Mouse (Mus musculus): ENCODE data around the gene Fmnl1. TPM values are rescaled to one million over a fixed set of nuclear protein-coding genes. Genes with fewer than 3 reads are reported as not detected.

Fmnl1 gene
- polyA plus RNA-seq, 1 experiment, result not detected

DNA sequence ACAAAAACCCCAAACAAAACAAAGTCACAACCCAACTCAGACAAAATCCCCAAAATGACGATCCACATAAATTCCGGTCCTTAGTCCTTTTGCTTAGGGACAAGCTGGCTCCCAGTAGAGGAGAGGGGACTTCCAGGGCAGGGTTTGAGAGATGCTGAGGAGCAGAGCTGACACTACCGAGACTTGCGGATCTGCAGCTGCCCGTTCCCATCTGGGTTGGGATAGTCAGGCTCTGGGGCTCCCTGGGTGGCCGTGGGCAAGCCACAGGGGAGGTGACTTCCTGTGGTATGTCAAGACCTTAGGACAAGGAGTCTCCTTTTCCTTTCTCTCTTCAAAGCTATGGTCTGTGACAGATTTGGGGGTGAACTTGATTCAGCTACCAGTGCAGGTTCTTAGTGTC is 65.5 kb downstream of the Fmnl1 start:
- Histone ChIP-seq H3K4me3 (ENCODE audit: insufficient read depth, low read depth, low read length) (no peak overlapping the region), H3K4me1 (ENCODE audit: control insufficient read depth, insufficient read depth, low read length) (peaks cover 9% of the 10 kb centered on the region), H3K27ac (ENCODE audit: insufficient read depth, low read depth, low read length) (no peak overlapping the region)
- no peak for TF ChIP-seq CTCF (IDR thresholded peaks at IDR 0.05; ENCODE audit: insufficient read depth, low read depth, low read length)
- TF ChIP-seq POLR2A (IDR thresholded peaks at IDR 0.05; ENCODE audit: insufficient read depth, low read depth, low read length), result no peak
- 88% methylated on average over 6 of the region's 6 CpGs for WGBS

DNA sequence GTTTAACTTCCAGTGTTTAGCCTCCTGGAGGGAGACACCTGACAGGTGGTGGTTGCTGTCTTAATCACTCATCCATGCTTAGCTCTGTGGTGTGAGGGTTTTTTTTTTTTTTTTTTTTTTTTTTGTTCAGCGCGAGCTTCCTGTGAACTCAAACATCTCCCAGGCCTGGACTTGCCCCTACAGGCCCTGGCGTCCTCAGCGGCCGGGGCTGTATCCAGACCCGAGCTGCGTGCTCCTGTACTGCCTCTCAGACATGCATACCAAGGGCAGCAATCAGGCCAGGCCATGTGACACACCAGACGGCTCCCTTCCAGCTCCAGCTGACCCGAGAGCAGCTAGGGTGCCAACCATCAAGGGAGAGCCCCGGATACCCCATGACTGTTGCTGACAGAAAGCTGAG is 66.0 kb downstream of the Fmnl1 start:
- no peak for TF ChIP-seq POLR2A (IDR thresholded peaks at IDR 0.05; ENCODE audit: insufficient read depth, low read depth, low read length)
- TF ChIP-seq CTCF (IDR thresholded peaks at IDR 0.05; ENCODE audit: insufficient read depth, low read depth, low read length), result no peak
- Histone ChIP-seq H3K4me1 (ENCODE audit: control insufficient read depth, insufficient read depth, low read length) (peaks cover 9% of the 10 kb centered on the region), H3K27ac (ENCODE audit: insufficient read depth, low read depth, low read length) (no peak overlapping the region), H3K4me3 (ENCODE audit: insufficient read depth, low read depth, low read length) (no peak overlapping the region)
- WGBS, result 89% methylated on average over 10 of the region's 10 CpGs

GRCm38 (mm10) chr11:103237757-103238156 is 66.8 kb downstream of the Fmnl1 start:
- Histone ChIP-seq H3K4me1 (ENCODE audit: control insufficient read depth, insufficient read depth, low read length) (peaks cover 13% of the 10 kb centered on the region), H3K27ac (ENCODE audit: insufficient read depth, low read depth, low read length) (no peak overlapping the region), H3K4me3 (ENCODE audit: insufficient read depth, low read depth, low read length) (no peak overlapping the region)
- WGBS, result 82% methylated on average over 9 of the region's 9 CpGs
- TF ChIP-seq CTCF (IDR thresholded peaks at IDR 0.05; ENCODE audit: insufficient read depth, low read depth, low read length), result no peak

- H3K4me1 ChIP-seq (ENCODE audit: control insufficient read depth, insufficient read depth, low read length), result peaks cover 11% of the 10 kb centered on the region
- TF ChIP-seq CTCF (IDR thresholded peaks at IDR 0.05; ENCODE audit: insufficient read depth, low read depth, low read length), result no peak
- TF ChIP-seq POLR2A (IDR thresholded peaks at IDR 0.05; ENCODE audit: insufficient read depth, low read depth, low read length), result no peak
- no peak overlapping the region for H3K27ac ChIP-seq (ENCODE audit: insufficient read depth, low read depth, low read length)
- WGBS, result 55% methylated on average over 7 of the region's 7 CpGs
- no peak overlapping the region for H3K4me3 ChIP-seq (ENCODE audit: insufficient read depth, low read depth, low read length)
These were observed 69.8 kb downstream of the Fmnl1 start for GRCm38 (mm10) chr11:103240740-103241139.

DNA sequence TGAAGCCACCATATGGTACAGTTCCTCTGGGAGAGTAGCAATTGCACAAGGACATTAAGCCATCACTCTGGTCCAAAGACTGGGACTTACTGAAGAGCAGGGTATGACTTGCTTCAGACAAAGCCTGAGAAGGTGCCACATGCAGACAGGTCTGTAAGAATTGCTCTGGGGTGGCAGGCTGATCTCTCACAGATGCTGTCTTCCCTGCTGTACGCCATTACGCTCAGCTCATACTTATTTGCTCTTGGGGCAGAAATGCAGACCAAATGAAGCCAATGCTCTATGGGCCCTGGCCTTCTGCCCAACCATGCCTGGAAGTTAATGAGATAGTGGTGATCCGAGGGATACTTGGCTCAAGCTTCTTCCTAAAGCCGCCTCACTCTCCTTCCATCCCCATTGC is 73.9 kb downstream of the Fmnl1 start:
- TF ChIP-seq POLR2A (IDR thresholded peaks at IDR 0.05; ENCODE audit: insufficient read depth, low read depth, low read length), result no peak
- TF ChIP-seq CTCF (IDR thresholded peaks at IDR 0.05; ENCODE audit: insufficient read depth, low read depth, low read length), result no peak
- Histone ChIP-seq H3K4me1 (ENCODE audit: control insufficient read depth, insufficient read depth, low read length) (peaks cover 30% of the 10 kb centered on the region), H3K27ac (ENCODE audit: insufficient read depth, low read depth, low read length) (no peak overlapping the region), H3K4me3 (ENCODE audit: insufficient read depth, low read depth, low read length) (no peak overlapping the region)
- 72% methylated on average over 4 of the region's 4 CpGs for WGBS

DNA sequence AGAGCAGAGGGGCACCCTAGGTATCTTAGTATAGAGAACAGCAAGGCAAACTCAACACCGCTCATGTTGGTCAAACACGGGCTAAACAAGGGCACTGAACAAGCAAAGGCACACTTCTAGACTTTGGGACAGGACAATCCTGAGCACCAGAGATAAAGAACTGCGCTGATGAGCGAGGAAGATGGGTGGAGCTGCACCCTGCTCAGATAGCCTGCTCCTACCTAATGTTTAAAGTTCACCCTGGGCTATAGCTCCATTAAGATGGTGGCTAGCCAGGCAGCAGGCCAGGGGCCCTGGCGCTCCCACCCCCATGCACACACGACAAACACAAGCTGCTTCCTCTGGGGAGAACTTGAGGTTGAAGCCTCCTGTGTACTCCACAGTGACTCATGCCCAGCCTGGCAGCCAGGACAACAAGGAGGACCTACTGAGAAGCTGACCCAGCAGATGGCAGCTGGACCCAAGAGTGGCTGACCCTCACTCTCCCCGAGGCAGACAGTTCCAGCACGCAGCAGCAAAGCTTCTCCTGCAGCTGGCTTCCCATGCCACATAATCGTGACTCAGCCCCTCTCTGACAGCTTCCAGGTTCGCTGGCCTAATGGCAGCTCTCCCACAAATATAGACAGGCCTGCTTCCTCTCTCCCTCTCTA is 75.3 kb downstream of the Fmnl1 start:
- Histone ChIP-seq H3K4me3 (ENCODE audit: insufficient read depth, low read depth, low read length) (no peak overlapping the region), H3K27ac (ENCODE audit: insufficient read depth, low read depth, low read length) (peak overlapping the region; percentile 30; the same call in 1 of the 2 replicates), H3K4me1 (ENCODE audit: control insufficient read depth, insufficient read depth, low read length) (peaks cover 28% of the 10 kb centered on the region)
- TF ChIP-seq CTCF (IDR thresholded peaks at IDR 0.05; ENCODE audit: insufficient read depth, low read depth, low read length) (no peak), POLR2A (IDR thresholded peaks at IDR 0.05; ENCODE audit: insufficient read depth, low read depth, low read length) (no peak)
- WGBS, result 54% methylated on average over 10 of the region's 10 CpGs

GRCm38 (mm10) chr11:103246731-103247290 is 75.9 kb downstream of the Fmnl1 start:
- peaks cover 28% of the 10 kb centered on the region for H3K4me1 ChIP-seq (ENCODE audit: control insufficient read depth, insufficient read depth, low read length)
- 43% methylated on average over 4 of the region's 4 CpGs for WGBS
- no peak for TF ChIP-seq CTCF (IDR thresholded peaks at IDR 0.05; ENCODE audit: insufficient read depth, low read depth, low read length)
- H3K4me3 ChIP-seq (ENCODE audit: insufficient read depth, low read depth, low read length), result no peak overlapping the region
- peak overlapping the region; percentile 30 for H3K27ac ChIP-seq (ENCODE audit: insufficient read depth, low read depth, low read length)

DNA sequence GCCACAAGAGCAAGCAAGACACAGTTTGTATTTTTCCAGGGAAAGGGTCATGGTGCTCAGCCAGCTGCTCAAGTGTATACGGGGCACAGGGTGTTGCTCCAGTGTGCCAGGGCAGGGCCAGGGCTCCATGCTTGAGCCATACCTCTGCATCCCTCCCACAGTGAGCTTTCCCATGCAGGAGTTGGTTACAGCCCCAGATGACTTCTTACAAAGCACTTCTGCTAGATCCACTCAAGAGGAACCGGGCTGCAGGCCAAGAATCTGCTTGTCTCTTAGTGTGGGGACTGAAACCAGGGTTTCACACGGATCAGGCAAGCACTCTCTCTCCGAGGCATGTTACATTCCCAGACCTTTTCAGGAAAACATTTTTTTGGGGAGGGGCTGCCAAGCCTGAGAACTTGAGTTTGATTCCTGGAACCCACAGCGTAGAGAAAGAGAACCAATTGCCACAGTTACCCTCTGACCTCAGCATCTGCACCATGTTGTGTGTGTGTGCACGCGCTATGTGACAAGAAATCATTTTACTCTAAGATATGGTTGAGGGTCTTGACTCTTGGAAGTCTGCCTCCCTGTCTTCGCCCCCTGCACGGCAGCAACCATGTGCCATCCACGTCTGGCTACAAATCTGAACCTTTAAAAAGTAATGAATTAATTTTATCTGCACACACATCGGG is 76.7 kb downstream of the Fmnl1 start:
- H3K27ac ChIP-seq (ENCODE audit: insufficient read depth, low read depth, low read length), result no peak overlapping the region
- H3K4me3 ChIP-seq (ENCODE audit: insufficient read depth, low read depth, low read length), result no peak overlapping the region
- TF ChIP-seq POLR2A (IDR thresholded peaks at IDR 0.05; ENCODE audit: insufficient read depth, low read depth, low read length) (no peak), CTCF (IDR thresholded peaks at IDR 0.05; ENCODE audit: insufficient read depth, low read depth, low read length) (no peak)
- WGBS, result 53% methylated on average over 11 of the region's 11 CpGs
- H3K4me1 ChIP-seq (ENCODE audit: control insufficient read depth, insufficient read depth, low read length), result peaks cover 23% of the 10 kb centered on the region

Other genes with a start within 250 kb of the Fmnl1 start
- gene Kif18b, start 246.0 kb upstream of the Fmnl1 start, polyA plus RNA-seq (2012; ENCODE audit: insufficient read depth, insufficient read length, low replicate concordance, missing spikeins), result not detected in 2 replicates
- not detected in 2 replicates for gene C1ql1, start 224.4 kb upstream of the Fmnl1 start, polyA plus RNA-seq (2012; ENCODE audit: insufficient read depth, insufficient read length, low replicate concordance, missing spikeins)
- 557 TPM in 1 of 2 replicates, not detected in the other for gene Nmt1, start 142.9 kb upstream of the Fmnl1 start, polyA plus RNA-seq (2012; ENCODE audit: insufficient read depth, insufficient read length, low replicate concordance, missing spikeins)
- not detected in 2 replicates for gene Dcakd, start 142.8 kb upstream of the Fmnl1 start, polyA plus RNA-seq (2012; ENCODE audit: insufficient read depth, insufficient read length, low replicate concordance, missing spikeins)
- not detected in 2 replicates for gene Plcd3, start 69.4 kb upstream of the Fmnl1 start, polyA plus RNA-seq (2012; ENCODE audit: insufficient read depth, insufficient read length, low replicate concordance, missing spikeins)
- gene Acbd4, start 69.4 kb upstream of the Fmnl1 start, polyA plus RNA-seq (2012; ENCODE audit: insufficient read depth, insufficient read length, low replicate concordance, missing spikeins), result not detected in 2 replicates
- not detected in 2 replicates for gene Hexim1, start 54.9 kb upstream of the Fmnl1 start, polyA plus RNA-seq (2012; ENCODE audit: insufficient read depth, insufficient read length, low replicate concordance, missing spikeins)
- gene Hexim2, start 38.7 kb upstream of the Fmnl1 start, polyA plus RNA-seq (2012; ENCODE audit: insufficient read depth, insufficient read length, low replicate concordance, missing spikeins), result not detected in 2 replicates
- not detected in 2 replicates for gene 1700023F06Rik, start 37.5 kb downstream of the Fmnl1 start, polyA plus RNA-seq (2012; ENCODE audit: insufficient read depth, insufficient read length, low replicate concordance, missing spikeins)
- not detected in 2 replicates for gene Spata32, start 47.3 kb downstream of the Fmnl1 start, polyA plus RNA-seq (2012; ENCODE audit: insufficient read depth, insufficient read length, low replicate concordance, missing spikeins)
- gene Map3k14, start 96.4 kb downstream of the Fmnl1 start, polyA plus RNA-seq (2012; ENCODE audit: insufficient read depth, insufficient read length, low replicate concordance, missing spikeins), result not detected in 2 replicates
- not detected in 2 replicates for gene Arhgap27, start 192.6 kb downstream of the Fmnl1 start, polyA plus RNA-seq (2012; ENCODE audit: insufficient read depth, insufficient read length, low replicate concordance, missing spikeins)
- not detected in 2 replicates for gene Plekhm1, start 241.6 kb downstream of the Fmnl1 start, polyA plus RNA-seq (2012; ENCODE audit: insufficient read depth, insufficient read length, low replicate concordance, missing spikeins)

All from olfactory bulb, adult 2 months (tissue).